Mouse (Mus musculus) layer of hippocampus, postnatal 14 days (tissue): ENCODE data around the gene Abhd14b. TPM values are rescaled to one million over a fixed set of nuclear protein-coding genes. Genes with fewer than 3 reads are reported as not detected.
A peak's percentile ranks its signal among the peaks of the same experiment; 100 is the strongest.

Source experiments
- DNase-seq, 2 experiments: peaks; one replicate each; pipeline ENCODE4 v3.0.0; 2021 to 2022; ENCODE audit warnings: low spot score in 2 of 2, mixed read lengths in 1 of 2
- total RNA-seq, 2 experiments: library from RNA; stranded (reverse); gene quantifications; 2 replicates each; pipeline ENCODE4 v1.2.3; 2021

The Abhd14b gene
- total RNA-seq, 2 experiments from 2014 or later, result 9.6 to 12.4 TPM

- no peak for DNase-seq
These were observed 10.7 kb downstream of the Abhd14b start for GRCm38 (mm10) chr9:106457920-106458319.

DNA sequence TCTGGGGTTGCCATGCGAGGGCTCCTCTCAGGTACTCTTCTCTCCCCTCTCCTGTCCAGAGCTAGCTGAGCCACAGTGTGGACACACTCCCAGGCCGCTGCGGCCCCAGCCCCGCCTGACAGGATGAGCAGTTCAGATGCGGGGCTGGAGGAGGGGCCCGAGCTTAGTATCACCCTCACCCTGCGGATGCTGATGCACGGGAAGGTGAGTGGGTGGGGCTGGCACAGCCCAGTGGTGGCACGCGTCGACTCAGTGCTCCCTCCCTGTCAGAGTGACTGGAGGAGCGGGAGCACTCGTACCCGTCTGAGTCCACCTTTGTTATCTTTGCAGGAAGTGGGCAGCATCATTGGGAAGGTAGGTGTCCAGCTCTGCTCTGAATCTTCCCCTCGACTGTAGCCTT, 12.7 kb downstream of the Abhd14b start:
- no peak for DNase-seq

GRCm38 (mm10) chr9:106460401-106461025, 13.3 kb downstream of the Abhd14b start:
- DNase-seq, result no peak

DNA sequence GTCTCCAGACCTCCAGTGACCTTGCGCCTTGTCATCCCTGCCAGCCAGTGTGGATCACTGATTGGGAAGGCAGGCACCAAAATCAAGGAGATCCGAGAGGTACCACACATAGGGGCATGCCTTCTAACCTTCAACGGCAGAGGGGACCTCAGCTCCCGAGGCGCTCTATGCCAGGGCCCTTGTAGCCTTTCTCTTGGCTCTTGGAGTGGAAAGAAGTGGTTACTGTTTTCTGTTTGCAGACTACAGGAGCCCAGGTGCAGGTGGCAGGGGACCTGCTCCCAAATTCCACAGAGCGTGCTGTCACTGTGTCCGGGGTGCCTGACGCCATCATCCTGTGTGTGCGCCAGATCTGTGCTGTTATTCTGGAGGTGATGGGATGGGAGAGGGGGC, 13.8 kb downstream of the Abhd14b start:
- DNase-seq, result no peak

GRCm38 (mm10) chr9:106461641-106462429, 14.6 kb downstream of the Abhd14b start:
- no peak for DNase-seq

DNA sequence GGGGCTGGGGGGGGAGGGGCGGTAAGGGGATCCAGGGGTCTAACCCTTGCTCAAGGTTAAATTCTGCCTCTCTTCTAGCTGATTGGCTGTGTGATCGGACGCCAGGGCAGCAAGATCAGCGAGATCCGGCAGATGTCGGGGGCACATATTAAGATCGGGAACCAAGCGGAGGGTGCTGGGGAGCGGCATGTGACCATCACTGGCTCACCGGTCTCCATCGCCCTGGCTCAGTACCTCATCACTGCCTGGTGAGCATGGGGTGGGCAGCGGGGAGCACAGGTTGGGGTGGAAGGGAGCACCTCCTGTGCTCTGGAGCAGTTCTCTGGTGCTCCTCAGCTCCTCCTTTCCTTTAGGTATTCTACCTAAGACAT, 15.2 kb downstream of the Abhd14b start:
- no peak for DNase-seq

GRCm38 (mm10) chr9:106463122-106464063, 16.1 kb downstream of the Abhd14b start:
- no peak for DNase-seq

DNA sequence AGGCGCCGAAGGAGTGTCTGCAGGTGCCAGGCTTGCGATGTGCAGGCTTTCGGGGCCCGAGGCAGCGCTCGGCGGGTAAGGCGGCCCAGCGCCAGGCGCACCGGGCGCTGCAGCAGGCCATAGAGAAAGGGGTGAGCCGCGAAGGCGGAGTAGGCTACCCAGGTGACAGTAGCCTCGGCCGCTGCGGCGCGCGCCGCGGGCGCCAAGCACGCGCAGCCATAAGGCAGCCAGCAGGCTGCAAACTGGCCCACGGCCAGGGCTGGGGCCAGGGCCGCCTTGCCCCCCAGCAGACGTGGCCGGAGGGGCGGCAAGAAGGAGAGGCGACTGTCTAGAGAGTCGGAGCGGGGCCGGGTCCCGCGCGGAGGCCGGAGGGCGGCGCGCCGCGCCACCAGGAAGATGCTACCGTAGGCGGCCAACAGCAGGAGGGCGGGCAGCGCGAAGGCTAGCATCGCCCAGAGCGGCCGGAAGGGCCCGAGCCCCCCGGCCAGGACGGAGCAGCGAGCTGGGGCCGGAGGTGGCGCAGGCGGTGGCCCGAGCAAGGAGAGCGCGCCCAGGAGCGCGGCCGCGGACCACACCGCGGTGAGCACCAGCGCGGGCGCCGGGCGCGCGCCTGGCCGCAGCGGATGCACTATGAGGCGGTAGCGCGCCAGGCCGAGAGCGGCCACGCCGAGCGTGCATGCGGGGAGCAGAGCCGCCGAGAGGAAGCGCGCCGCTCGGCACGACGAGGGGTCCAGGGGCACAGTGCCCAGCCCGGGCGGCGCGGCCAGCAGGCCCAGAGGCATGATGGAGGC, 17.7 kb downstream of the Abhd14b start:
- peak; percentile 73 to 81 for DNase-seq

DNA sequence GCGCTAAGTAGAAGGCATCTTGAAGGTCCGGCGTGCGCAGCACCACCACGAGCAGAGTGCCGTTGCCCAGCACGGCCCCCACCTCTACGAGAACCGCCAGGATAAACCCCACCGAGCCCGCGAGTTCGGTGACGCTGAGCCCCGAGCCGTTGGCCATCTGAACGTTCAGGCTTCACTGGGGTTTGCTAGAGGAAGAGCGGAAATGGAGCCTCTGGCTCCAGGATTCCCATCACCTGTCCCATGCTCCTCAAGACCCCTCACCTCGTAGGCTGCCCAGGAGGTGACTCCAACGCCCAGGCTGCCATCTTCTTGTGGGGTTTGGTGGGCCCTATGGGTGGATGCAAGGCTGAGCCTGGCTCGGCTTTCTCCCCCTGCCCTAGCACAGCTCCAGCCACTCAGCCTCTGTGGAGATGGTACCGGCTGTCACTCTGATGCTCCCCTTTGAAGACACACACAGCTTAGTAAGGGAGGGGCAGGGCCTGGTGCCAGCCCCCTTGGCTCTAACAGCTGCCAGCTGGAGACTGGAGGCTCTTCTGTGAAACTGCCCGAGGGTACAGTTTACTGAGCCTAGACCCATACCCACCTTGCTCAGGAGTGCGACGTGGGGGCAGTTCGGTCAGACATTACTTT, 18.4 kb downstream of the Abhd14b start, which contains the start of gene Gpr62:
TSS of gene Gpr62 (minus strand) at position 368 of the 630 bp plus-strand sequence.
- no peak for DNase-seq

DNA sequence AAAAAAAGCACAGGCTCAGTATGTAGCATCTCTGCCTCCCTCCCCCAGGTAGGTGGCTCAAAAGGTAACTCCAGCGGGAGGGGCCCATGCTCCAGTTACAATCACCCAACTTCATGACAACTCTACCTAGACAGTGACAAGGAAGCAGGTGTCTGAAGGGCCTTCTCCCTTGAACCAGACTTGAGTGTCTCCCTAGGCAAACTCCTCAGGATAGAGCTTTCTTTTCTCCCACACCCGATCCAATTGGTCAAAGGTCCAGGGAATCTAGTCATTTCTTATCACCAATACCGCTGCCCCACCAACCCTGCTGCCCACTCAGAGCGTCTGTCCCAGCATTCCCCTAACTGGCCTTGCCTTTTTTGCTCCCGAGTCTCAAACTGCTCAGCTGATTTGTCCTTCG, 19.5 kb downstream of the Abhd14b start:
- DNase-seq, result no peak

- DNase-seq, result no peak
These were observed 20.5 kb downstream of the Abhd14b start for GRCm38 (mm10) chr9:106467746-106468145.

DNA sequence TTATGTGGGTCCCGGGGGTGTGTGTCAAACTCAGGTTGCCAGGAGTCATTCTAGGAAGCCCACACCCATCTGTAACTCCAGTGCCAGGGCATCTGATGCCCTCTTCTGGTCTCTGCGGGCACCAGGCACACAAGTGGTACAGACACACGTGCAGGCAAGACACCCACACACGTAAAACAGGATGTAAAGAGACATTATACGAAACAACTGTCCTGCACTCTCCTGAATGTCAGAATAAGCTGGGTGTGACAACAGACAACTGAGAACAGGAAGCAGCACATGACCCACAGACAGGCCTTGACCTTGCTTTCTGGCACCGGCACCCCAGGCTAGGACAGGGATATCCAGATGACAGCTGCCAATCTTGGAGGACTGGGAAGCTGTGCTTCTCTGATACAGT, 22.1 kb downstream of the Abhd14b start:
- no peak for DNase-seq

DNA sequence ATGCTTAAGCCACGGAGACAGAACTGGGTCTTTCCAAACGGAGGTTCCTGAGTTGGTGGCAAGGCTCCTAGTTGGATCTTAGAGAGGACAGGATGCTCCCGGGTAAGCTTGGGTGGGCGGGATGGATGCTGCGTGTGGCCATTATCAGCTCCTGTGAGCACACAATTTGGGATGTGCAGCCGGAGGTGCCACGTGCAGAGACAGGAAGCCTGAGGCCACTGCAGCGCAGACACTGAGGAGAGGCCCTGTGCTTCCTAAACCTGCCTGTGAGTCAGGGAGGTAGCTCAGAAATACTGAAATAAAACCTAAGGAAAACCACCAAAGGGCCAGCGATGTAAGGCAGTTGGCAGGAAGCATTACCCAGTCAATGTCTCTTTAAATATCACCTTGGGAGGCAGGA, 22.5 kb downstream of the Abhd14b start:
- no peak for DNase-seq

- DNase-seq, result no peak
These were observed 23.9 kb downstream of the Abhd14b start for GRCm38 (mm10) chr9:106470991-106471750.

- DNase-seq, result no peak
These were observed 24.6 kb downstream of the Abhd14b start for GRCm38 (mm10) chr9:106471892-106472291.

DNA sequence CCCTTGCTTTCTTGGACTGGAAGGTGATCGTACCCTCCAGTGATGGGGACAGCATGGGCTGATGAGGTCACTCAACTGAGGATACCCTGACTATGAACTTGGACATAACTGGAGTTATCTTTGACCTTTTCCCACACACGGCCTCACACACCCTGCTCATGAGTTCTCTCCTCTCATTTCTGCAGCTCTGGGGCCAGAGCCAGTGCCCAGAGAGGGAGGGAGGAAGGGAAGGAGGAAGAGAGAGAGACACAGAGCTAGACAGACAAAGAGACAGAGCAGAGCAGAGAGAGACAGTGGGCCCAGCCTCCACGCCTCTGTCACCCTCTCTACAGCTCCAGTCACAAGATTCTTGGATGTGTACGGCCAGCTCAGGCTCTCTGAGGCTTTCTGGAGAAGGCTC, 25.1 kb downstream of the Abhd14b start:
- DNase-seq, result no peak

DNA sequence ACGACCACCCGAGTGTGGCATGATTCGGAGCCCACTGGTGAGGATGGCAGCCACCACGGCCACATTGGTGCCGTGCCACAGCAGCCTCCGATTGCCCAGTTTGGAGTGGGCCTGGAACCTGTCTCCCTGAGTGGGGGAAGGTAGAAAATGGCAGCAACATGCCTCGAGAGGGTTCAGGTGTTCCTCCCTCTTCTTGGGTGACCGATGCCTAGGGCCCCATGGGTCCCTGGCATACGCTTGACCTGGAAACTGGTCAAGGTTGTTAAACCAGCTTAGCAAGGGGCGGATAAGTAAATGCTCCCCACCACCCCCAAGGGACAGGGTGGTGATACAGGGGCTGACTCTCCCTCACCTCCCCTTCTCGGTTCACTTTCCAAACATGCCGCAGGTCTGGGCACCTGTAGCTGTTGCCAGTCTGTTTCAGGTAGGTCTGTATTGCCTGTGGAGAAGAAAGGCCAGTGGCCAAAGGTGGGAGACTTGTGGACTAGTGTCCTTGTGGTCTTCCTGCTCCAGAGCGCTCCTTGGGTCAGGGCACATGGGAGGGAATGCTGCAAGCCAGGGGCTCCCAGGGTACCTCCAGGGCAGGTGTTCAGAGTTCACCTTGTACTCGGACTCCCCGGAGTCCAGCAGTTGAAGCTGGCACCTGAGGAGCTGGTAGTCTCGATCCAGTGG, 26.0 kb downstream of the Abhd14b start:
- DNase-seq, result no peak

- DNase-seq, result no peak
These were observed 26.5 kb downstream of the Abhd14b start for GRCm38 (mm10) chr9:106473753-106474105.

GRCm38 (mm10) chr9:106474456-106474855, 27.2 kb downstream of the Abhd14b start:
- DNase-seq, result no peak
